Mouse (Mus musculus): Measurements from ENCODE around the gene Rhbdf1. TPM values are rescaled to one million over a fixed set of nuclear protein-coding genes. Genes with fewer than 3 reads are reported as not detected.

Gene Rhbdf1
- polyA plus RNA-seq, 1 experiment from 2014 or later: 14.1 TPM

DNA sequence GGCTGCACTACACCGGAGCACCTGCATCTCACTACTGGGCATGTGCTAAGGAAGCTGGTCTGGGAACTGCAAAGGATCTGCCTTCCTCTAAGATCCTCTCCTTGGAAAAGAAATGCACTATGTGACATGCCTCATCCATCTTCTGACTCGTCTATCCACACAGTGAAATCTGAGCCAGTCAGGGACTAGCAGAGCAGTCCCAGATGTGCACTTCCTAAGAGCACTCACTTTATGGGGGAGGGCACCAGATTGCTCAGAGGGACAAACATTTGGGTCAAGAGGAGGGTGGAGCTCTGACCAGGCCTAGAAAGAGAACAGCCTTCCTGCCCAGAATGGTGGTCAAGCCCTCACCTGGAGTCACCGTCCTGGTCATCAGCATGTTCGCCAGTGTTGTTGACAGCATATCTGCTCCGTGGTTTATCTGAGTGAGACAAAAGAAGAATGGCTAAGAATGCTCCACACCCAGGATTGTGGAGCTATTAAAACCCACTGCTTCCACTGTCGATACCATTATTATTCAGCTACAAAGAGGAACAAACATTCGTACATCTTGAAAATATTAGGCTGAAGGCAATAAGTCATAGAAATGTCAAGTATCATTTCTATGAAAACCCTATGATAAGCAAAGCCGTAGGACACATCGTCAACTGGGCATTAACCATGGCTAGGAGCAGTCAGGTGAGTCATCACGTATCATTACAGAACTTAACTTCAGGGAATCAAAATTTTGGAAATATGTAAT, 40.7 kb upstream of the Rhbdf1 start:
- no peak for DNase-seq (ENCODE audit: low spot score, missing footprints)
- Histone ChIP-seq H3K27ac (ENCODE audit: low read depth, low read length) (no peak overlapping the region), H3K4me1 (ENCODE audit: control insufficient read depth, insufficient read depth, low read length) (no peaks in the 10 kb centered on the region; the same call in none of the 2 replicates), H3K4me2 (no peak overlapping the region), H3K27me3 (ENCODE audit: control insufficient read depth, insufficient read depth, low read length) (no peaks in the 10 kb centered on the region), H3K4me3 (ENCODE audit: low read depth, low read length) (no peak overlapping the region), H3K9me3 (ENCODE audit: control insufficient read depth, low read length) (no peaks in the 10 kb centered on the region), H3K9ac (ENCODE audit: low read length) (no peak overlapping the region), H3K36me3 (ENCODE audit: control insufficient read depth, insufficient read depth, low read length) (peaks cover 5% of the 10 kb centered on the region; the same call in 1 of the 2 replicates)
- 94% methylated on average over 10 of the region's 10 CpGs for WGBS
- no peak for ATAC-seq (ENCODE audit: low FRiP score)

- Histone ChIP-seq H3K9me3 (ENCODE audit: control insufficient read depth, low read length) (no peaks in the 10 kb centered on the region), H3K4me2 (no peak overlapping the region), H3K36me3 (ENCODE audit: control insufficient read depth, insufficient read depth, low read length) (peaks cover 3% of the 10 kb centered on the region; the same call in 1 of the 2 replicates), H3K27ac (ENCODE audit: low read depth, low read length) (no peak overlapping the region), H3K4me1 (ENCODE audit: control insufficient read depth, insufficient read depth, low read length) (no peaks in the 10 kb centered on the region), H3K9ac (ENCODE audit: low read length) (no peak overlapping the region), H3K27me3 (ENCODE audit: control insufficient read depth, insufficient read depth, low read length) (no peaks in the 10 kb centered on the region), H3K4me3 (ENCODE audit: low read depth, low read length) (no peak overlapping the region)
- DNase-seq (ENCODE audit: low spot score, missing footprints) (no peak), ATAC-seq (ENCODE audit: low FRiP score) (no peak)
- WGBS: 89% methylated on average over 3 of the region's 3 CpGs
Observed at GRCm38 (mm10) chr11:32256566-32256965, 34.5 kb upstream of the Rhbdf1 start.

DNA sequence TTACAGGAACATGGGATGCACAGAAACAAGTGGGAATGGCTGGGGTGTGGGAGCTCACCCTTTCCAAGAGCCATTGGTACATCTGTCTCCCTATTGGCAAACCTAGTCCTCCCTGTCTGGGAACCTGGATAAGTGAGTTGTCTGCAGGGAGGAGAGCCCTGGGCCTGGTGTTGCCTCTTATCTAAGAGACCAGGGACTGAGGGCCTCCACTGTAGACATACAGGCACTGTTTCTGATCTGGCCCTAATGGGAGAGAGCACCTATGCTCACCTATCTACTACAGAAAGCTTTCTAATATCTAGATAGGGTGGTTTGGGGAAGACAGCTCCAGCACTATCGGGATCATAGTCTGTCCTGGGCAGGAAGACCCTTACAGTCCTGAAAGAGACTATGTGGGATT, 34.0 kb upstream of the Rhbdf1 start:
- no peak overlapping the region for H3K27ac ChIP-seq (ENCODE audit: low read depth, low read length)
- ATAC-seq (ENCODE audit: low FRiP score) (no peak), DNase-seq (ENCODE audit: low spot score, missing footprints) (no peak)
- H3K9me3 ChIP-seq (ENCODE audit: control insufficient read depth, low read length): no peaks in the 10 kb centered on the region
- H3K9ac ChIP-seq (ENCODE audit: low read length): no peak overlapping the region
- peaks cover 3% of the 10 kb centered on the region; the same call in 1 of the 2 replicates for H3K36me3 ChIP-seq (ENCODE audit: control insufficient read depth, insufficient read depth, low read length)
- no peak overlapping the region for H3K4me2 ChIP-seq
- 96% methylated on average over 1 of the region's 1 CpGs for WGBS
- no peaks in the 10 kb centered on the region for H3K27me3 ChIP-seq (ENCODE audit: control insufficient read depth, insufficient read depth, low read length)
- H3K4me3 ChIP-seq (ENCODE audit: low read depth, low read length): no peak overlapping the region
- H3K4me1 ChIP-seq (ENCODE audit: control insufficient read depth, insufficient read depth, low read length): no peaks in the 10 kb centered on the region

- no peaks in the 10 kb centered on the region for H3K27me3 ChIP-seq (ENCODE audit: control insufficient read depth, insufficient read depth, low read length)
- H3K4me2 ChIP-seq: no peak overlapping the region
- no peak overlapping the region for H3K9ac ChIP-seq (ENCODE audit: low read length)
- H3K9me3 ChIP-seq (ENCODE audit: control insufficient read depth, low read length): no peaks in the 10 kb centered on the region
- no peak overlapping the region for H3K27ac ChIP-seq (ENCODE audit: low read depth, low read length)
- H3K4me1 ChIP-seq (ENCODE audit: control insufficient read depth, insufficient read depth, low read length): no peaks in the 10 kb centered on the region
- DNase-seq (ENCODE audit: low spot score, missing footprints) (no peak), ATAC-seq (ENCODE audit: low FRiP score) (no peak)
- no peaks in the 10 kb centered on the region for H3K36me3 ChIP-seq (ENCODE audit: control insufficient read depth, insufficient read depth, low read length)
- WGBS: 100% methylated on average over 1 of the region's 1 CpGs
- no peak overlapping the region for H3K4me3 ChIP-seq (ENCODE audit: low read depth, low read length)
Observed at GRCm38 (mm10) chr11:32253121-32253520, 31.0 kb upstream of the Rhbdf1 start.

DNA sequence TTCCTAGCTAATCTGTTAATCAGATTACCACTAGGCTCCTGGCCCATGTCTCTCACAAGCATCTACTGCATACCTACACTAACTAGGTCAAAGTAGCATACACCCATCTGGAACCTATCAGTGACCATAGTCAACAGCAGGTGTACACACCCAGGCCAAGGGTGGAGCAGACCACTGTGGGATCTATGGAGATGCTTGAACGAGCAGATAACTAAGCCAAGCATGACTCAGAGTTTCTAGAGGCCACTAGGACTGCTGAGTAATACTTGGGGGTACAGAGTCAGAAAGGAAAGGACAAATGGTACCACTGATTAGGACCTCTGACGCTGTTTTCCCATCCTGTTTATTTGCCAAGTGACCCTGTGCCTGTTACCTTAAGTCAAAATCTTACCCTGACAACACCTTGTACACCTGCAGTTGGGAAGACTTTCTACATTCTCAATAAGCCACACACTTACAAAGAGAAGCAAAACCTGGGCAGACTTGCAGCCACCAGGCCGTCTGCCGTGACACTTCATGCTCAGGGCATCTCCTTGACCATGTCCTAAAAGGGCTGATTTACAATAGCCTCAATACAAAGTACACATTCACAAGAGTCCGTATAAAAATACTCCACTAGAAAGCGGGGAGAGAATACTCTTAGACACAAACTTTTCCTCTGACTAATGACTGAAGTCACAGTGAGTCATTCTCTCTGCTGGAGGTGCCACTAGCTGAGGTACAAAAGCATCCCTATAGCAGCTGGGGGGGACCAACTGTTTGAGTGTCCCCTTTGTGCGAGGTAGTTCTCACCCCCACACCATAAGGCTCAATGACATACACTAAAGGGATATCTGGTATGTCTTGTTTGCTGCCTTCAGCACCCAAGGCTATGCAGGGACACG, 29.0 kb upstream of the Rhbdf1 start:
- Histone ChIP-seq H3K36me3 (ENCODE audit: control insufficient read depth, insufficient read depth, low read length) (no peaks in the 10 kb centered on the region), H3K27me3 (ENCODE audit: control insufficient read depth, insufficient read depth, low read length) (no peaks in the 10 kb centered on the region), H3K9ac (ENCODE audit: low read length) (no peak overlapping the region), H3K4me1 (ENCODE audit: control insufficient read depth, insufficient read depth, low read length) (no peaks in the 10 kb centered on the region), H3K27ac (ENCODE audit: low read depth, low read length) (no peak overlapping the region), H3K4me2 (no peak overlapping the region), H3K9me3 (ENCODE audit: control insufficient read depth, low read length) (no peaks in the 10 kb centered on the region), H3K4me3 (ENCODE audit: low read depth, low read length) (no peak overlapping the region)
- WGBS: 88% methylated on average over 8 of the region's 8 CpGs
- ATAC-seq (ENCODE audit: low FRiP score): peak; percentile 38; the same call in 1 of the 2 replicates
- DNase-seq (ENCODE audit: low spot score, missing footprints): no peak

GRCm38 (mm10) chr11:32248350-32248749, 26.2 kb upstream of the Rhbdf1 start:
- no peak overlapping the region for H3K27ac ChIP-seq (ENCODE audit: low read depth, low read length)
- ATAC-seq (ENCODE audit: low FRiP score) (no peak), DNase-seq (ENCODE audit: low spot score, missing footprints) (no peak)
- H3K4me3 ChIP-seq (ENCODE audit: low read depth, low read length): no peak overlapping the region
- no peak overlapping the region for H3K9ac ChIP-seq (ENCODE audit: low read length)
- 90% methylated on average over 3 of the region's 3 CpGs for WGBS
- H3K4me2 ChIP-seq: no peak overlapping the region
- no peaks in the 10 kb centered on the region; the same call in 1 of the 2 replicates for H3K36me3 ChIP-seq (ENCODE audit: control insufficient read depth, insufficient read depth, low read length)
- H3K27me3 ChIP-seq (ENCODE audit: control insufficient read depth, insufficient read depth, low read length): no peaks in the 10 kb centered on the region
- H3K4me1 ChIP-seq (ENCODE audit: control insufficient read depth, insufficient read depth, low read length): no peaks in the 10 kb centered on the region
- H3K9me3 ChIP-seq (ENCODE audit: control insufficient read depth, low read length): no peaks in the 10 kb centered on the region

DNA sequence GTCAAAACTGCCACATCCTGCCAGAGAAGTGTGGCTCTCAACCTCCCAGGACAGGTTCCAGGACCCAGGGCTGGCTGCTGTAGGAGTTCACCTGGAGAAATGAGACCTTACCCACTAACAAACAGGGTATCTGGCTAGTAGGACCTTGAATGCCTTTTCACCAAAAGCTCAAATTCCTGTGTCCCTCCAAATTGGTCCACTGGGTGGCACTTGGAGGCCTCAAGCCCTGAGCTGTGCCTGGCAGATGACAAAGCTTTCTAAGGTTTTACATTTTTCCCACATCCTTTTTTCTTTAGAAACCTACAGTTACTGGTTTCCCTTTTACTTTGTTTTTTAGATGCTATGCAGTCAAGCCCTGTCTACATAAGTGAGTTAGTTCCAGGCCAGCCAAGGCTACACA, 25.0 kb upstream of the Rhbdf1 start:
- Histone ChIP-seq H3K27ac (ENCODE audit: low read depth, low read length) (no peak overlapping the region), H3K36me3 (ENCODE audit: control insufficient read depth, insufficient read depth, low read length) (no peaks in the 10 kb centered on the region; the same call in 1 of the 2 replicates)

DNA sequence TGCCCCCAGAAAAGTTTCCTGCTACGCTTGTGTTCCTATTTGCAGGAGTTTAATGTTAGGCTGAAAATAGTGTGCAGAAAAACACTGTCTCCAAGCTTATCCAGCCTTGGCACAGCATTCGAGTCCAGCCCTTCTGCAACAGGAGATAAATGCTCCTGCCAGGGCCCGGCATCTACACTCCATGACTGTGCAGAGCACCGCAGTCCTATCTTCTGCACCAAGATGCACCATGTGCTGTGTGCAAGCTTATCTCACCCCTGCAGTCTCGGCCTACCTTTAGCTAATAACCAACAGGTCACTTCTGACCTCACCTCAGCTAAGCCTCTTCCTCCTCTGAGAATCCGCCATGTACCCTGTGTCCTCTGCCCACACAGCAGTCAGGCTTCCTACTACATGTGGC, 23.5 kb upstream of the Rhbdf1 start:
- Histone ChIP-seq H3K4me3 (ENCODE audit: low read depth, low read length) (no peak overlapping the region), H3K9ac (ENCODE audit: low read length) (no peak overlapping the region), H3K36me3 (ENCODE audit: control insufficient read depth, insufficient read depth, low read length) (no peaks in the 10 kb centered on the region; the same call in 1 of the 2 replicates), H3K9me3 (ENCODE audit: control insufficient read depth, low read length) (no peaks in the 10 kb centered on the region), H3K27me3 (ENCODE audit: control insufficient read depth, insufficient read depth, low read length) (no peaks in the 10 kb centered on the region), H3K27ac (ENCODE audit: low read depth, low read length) (no peak overlapping the region), H3K4me2 (no peak overlapping the region), H3K4me1 (ENCODE audit: control insufficient read depth, insufficient read depth, low read length) (no peaks in the 10 kb centered on the region)
- 92% methylated on average over 6 of the region's 6 CpGs for WGBS
- DNase-seq (ENCODE audit: low spot score, missing footprints): no peak
- no peak for ATAC-seq (ENCODE audit: low FRiP score)

More for the DNA sequence above, 25.0 kb upstream of the Rhbdf1 start:
- H3K4me3 ChIP-seq (ENCODE audit: low read depth, low read length): no peak overlapping the region
- ATAC-seq (ENCODE audit: low FRiP score) (no peak), DNase-seq (ENCODE audit: low spot score, missing footprints) (no peak)
- no peak overlapping the region for H3K4me2 ChIP-seq
- H3K9ac ChIP-seq (ENCODE audit: low read length): no peak overlapping the region
- no peaks in the 10 kb centered on the region for H3K9me3 ChIP-seq (ENCODE audit: control insufficient read depth, low read length)
- H3K4me1 ChIP-seq (ENCODE audit: control insufficient read depth, insufficient read depth, low read length): no peaks in the 10 kb centered on the region
- no peaks in the 10 kb centered on the region for H3K27me3 ChIP-seq (ENCODE audit: control insufficient read depth, insufficient read depth, low read length)

GRCm38 (mm10) chr11:32244617-32245016, 22.5 kb upstream of the Rhbdf1 start:
- no peaks in the 10 kb centered on the region for H3K4me1 ChIP-seq (ENCODE audit: control insufficient read depth, insufficient read depth, low read length)
- H3K9me3 ChIP-seq (ENCODE audit: control insufficient read depth, low read length): no peaks in the 10 kb centered on the region
- ATAC-seq (ENCODE audit: low FRiP score) (no peak), DNase-seq (ENCODE audit: low spot score, missing footprints) (peak; percentile 75)
- WGBS: 94% methylated on average over 1 of the region's 1 CpGs
- H3K36me3 ChIP-seq (ENCODE audit: control insufficient read depth, insufficient read depth, low read length): no peaks in the 10 kb centered on the region; the same call in 1 of the 2 replicates
- H3K4me2 ChIP-seq: no peak overlapping the region
- H3K9ac ChIP-seq (ENCODE audit: low read length): no peak overlapping the region
- H3K27ac ChIP-seq (ENCODE audit: low read depth, low read length): no peak overlapping the region
- no peak overlapping the region for H3K4me3 ChIP-seq (ENCODE audit: low read depth, low read length)
- H3K27me3 ChIP-seq (ENCODE audit: control insufficient read depth, insufficient read depth, low read length): no peaks in the 10 kb centered on the region

Measured in midbrain, embryonic 11.5 days (tissue).